16 mouse cellular contexts compared by ENCODE assay signal in the genomic region with DNA sequence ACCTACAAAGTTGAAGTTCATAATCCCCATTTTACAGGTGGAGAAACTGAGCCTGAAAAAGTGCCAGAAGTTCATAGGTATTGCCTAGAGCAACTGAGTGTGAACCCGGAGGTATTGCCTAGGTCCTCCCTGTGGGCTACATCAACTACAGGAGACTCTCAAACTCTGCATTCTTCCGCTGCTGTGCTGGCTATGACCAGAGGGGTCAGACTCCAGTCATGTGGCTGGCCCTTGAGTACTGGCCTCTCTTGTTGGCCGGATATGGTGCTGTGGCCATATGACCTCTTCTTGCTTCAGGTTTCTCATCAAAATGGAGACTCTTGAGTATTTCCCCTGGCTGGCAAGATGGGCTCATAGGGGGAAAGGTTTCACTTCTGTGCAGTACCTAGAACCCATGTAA. TPM values are rescaled to one million over a fixed set of nuclear protein-coding genes. Genes with fewer than 3 reads are reported as not detected.
"Had no signal": no experiment of that assay in that cellular context is flagged by ENCODE, and none has a peak within 500 bp of the region (broad histone marks: within the 10 kb centered on the region; RNA-seq: fewer than 3 reads in every experiment).

No protein-coding gene starts in this region.

- H3K36me3 ChIP-seq: limb, embryonic 12.5 days; liver, embryonic 13.5 days; midbrain, embryonic 15.5 days; neural tube, embryonic 12.5 days had no signal

- H3K4me3 ChIP-seq: limb, embryonic 12.5 days; liver, embryonic 13.5 days; megakaryocyte, embryonic 14.5 days; midbrain, embryonic 15.5 days; neural tube, embryonic 12.5 days had no signal

- H3K9ac ChIP-seq: limb, embryonic 12.5 days; liver, embryonic 13.5 days; lung, embryonic 14.5 days; midbrain, embryonic 15.5 days; neural tube, embryonic 12.5 days had no signal

- H3K4me2 ChIP-seq: limb, embryonic 12.5 days; liver, embryonic 13.5 days; lung, embryonic 14.5 days; midbrain, embryonic 11.5 days; midbrain, embryonic 15.5 days; neural tube, embryonic 12.5 days had no signal

- H3K4me1 ChIP-seq: neural tube, embryonic 12.5 days had no signal

- DNase-seq: layer of hippocampus, adult 9-11 months; layer of hippocampus, postnatal 36 days; liver, embryonic 13.5 days; lung, embryonic 14.5 days; thymus, postnatal 36 days had no signal

- H3K9me3 ChIP-seq: limb, embryonic 12.5 days; liver, embryonic 13.5 days; midbrain, embryonic 15.5 days; neural tube, embryonic 12.5 days had no signal

- H3K27ac ChIP-seq: limb, embryonic 12.5 days; liver, embryonic 13.5 days; macrophage; midbrain, embryonic 15.5 days; neural tube, embryonic 12.5 days had no signal

- ATAC-seq: midbrain, embryonic 15.5 days had no signal

RNA-seq across cellular contexts. Expression of a gene that starts 5.1 kb away (rescaled TPM):
- total RNA-seq: layer of hippocampus, adult 18-20 months; layer of hippocampus, postnatal 36 days; left cerebral cortex, postnatal 36 days; monocyte, adult 5-6 weeks; neutrophil, adult 5-6 weeks had no signal
- polyA plus RNA-seq: kidney, embryonic 16.5 days; macrophage had no signal

RNA-seq across cellular contexts. Expression of a gene that starts 5.9 kb away (rescaled TPM):
- total RNA-seq: monocyte, adult 5-6 weeks had no signal

RNA-seq across cellular contexts. Expression of a gene that starts 41.9 kb away (rescaled TPM):
- total RNA-seq: layer of hippocampus, postnatal 36 days; neutrophil, adult 5-6 weeks had no signal
